Mouse (Mus musculus): ENCODE measurements around the gene Vgll4. TPM values are rescaled to one million over a fixed set of nuclear protein-coding genes. Genes with fewer than 3 reads are reported as not detected.

Gene Vgll4
- polyA plus RNA-seq, 1 experiment from 2014 or later = 152 TPM

DNA sequence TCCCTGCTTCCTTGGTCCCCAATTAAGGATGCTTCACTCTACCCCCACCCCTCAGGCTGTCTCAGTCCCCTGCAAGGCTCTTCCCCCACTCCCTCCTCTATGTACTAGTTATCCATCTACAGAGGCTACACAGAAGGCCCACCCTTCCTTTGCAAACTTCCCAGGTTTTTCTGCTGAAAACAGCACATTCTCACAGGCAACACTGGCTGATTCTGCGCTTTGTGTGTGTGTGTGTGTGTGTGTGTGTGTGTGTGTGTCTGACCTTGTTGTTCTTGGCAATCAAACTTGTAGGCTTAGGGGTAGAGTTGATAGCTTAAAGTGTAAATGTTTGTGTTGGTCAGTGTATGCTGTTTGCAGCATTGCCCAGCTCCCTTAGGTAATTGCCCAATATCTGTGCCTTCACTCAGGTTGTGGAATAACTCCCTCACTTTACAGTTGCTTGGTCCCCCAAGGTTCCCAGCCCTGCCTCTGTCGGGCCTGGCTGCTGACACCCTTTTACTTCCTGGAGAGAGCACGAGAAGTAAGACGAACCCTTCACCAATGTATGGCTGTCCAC is 135.9 kb downstream of the Vgll4 start:
- Histone ChIP-seq H3K27me3 (ENCODE audit: control insufficient read depth, insufficient read depth, low read depth, low read length) (no peaks in the 10 kb centered on the region), H3K9ac (ENCODE audit: low read length) (peak overlapping the region; percentile 4; the same call in 1 of the 2 replicates), H3K4me1 (replicated peaks; ENCODE audit: control insufficient read depth, insufficient read depth, low read length) (peaks cover 21% of the 10 kb centered on the region), H3K27ac (ENCODE audit: low read length) (no peak overlapping the region; the same call in 1 of the 2 replicates), H3K4me2 (ENCODE audit: low read depth, low read length) (no peak overlapping the region), H3K4me3 (ENCODE audit: low read length) (no peak overlapping the region), H3K9me3 (ENCODE audit: control insufficient read depth, low read length) (peaks cover 3% of the 10 kb centered on the region; the same call in 1 of the 2 replicates), H3K36me3 (ENCODE audit: control insufficient read depth, insufficient read depth, low read length) (no peaks in the 10 kb centered on the region)
- WGBS = 22% methylated on average over 4 of the region's 4 CpGs
- ATAC-seq (ENCODE audit: low read depth) = peak; percentile 76

GRCm38 (mm10) chr6:114833058-114833685 is 136.6 kb downstream of the Vgll4 start:
- H3K4me1 ChIP-seq (replicated peaks; ENCODE audit: control insufficient read depth, insufficient read depth, low read length) = peaks cover 18% of the 10 kb centered on the region
- no peaks in the 10 kb centered on the region for H3K9me3 ChIP-seq (ENCODE audit: control insufficient read depth, low read length)
- no peak overlapping the region for H3K4me2 ChIP-seq (ENCODE audit: low read depth, low read length)
- H3K36me3 ChIP-seq (ENCODE audit: control insufficient read depth, insufficient read depth, low read length) = no peaks in the 10 kb centered on the region
- H3K9ac ChIP-seq (ENCODE audit: low read length) = peak overlapping the region; percentile 4; the same call in 1 of the 2 replicates
- no peak overlapping the region for H3K4me3 ChIP-seq (ENCODE audit: low read length)
- no peaks in the 10 kb centered on the region for H3K27me3 ChIP-seq (ENCODE audit: control insufficient read depth, insufficient read depth, low read depth, low read length)
- 64% methylated on average over 9 of the region's 9 CpGs for WGBS
- no peak for ATAC-seq (ENCODE audit: low read depth)
- H3K27ac ChIP-seq (ENCODE audit: low read length) = no peak overlapping the region

DNA sequence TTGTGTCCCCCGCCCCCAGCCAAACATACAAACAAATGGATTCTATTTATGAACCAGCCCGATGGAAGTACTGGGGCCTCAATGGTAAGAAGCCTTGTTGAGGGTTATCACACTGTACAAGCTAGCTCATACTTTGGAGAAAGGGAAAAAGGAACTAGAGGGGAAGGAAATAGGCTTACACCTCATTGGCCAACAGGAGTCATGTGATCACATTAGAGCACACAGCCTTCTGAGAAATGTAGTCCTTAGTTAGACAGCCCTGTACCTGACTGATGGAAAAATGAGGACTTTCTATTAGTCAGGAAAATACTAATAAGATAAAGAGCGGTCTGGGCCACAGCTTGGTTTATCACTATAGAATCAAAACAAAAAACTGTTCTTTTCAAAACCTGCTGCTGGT is 138.0 kb downstream of the Vgll4 start:
- H3K4me3 ChIP-seq (ENCODE audit: low read length) = no peak overlapping the region
- peaks cover 18% of the 10 kb centered on the region for H3K4me1 ChIP-seq (replicated peaks; ENCODE audit: control insufficient read depth, insufficient read depth, low read length)
- H3K9ac ChIP-seq (ENCODE audit: low read length) = no peak overlapping the region
- H3K36me3 ChIP-seq (ENCODE audit: control insufficient read depth, insufficient read depth, low read length) = no peaks in the 10 kb centered on the region
- no peaks in the 10 kb centered on the region for H3K9me3 ChIP-seq (ENCODE audit: control insufficient read depth, low read length)
- no peaks in the 10 kb centered on the region for H3K27me3 ChIP-seq (ENCODE audit: control insufficient read depth, insufficient read depth, low read depth, low read length)
- H3K4me2 ChIP-seq (ENCODE audit: low read depth, low read length) = no peak overlapping the region
- no peak for ATAC-seq (ENCODE audit: low read depth)
- H3K27ac ChIP-seq (ENCODE audit: low read length) = no peak overlapping the region
- WGBS = 87% methylated on average over 3 of the region's 3 CpGs

GRCm38 (mm10) chr6:114829660-114830438 is 139.9 kb downstream of the Vgll4 start:
- Histone ChIP-seq H3K9ac (ENCODE audit: low read length) (no peak overlapping the region), H3K36me3 (ENCODE audit: control insufficient read depth, insufficient read depth, low read length) (no peaks in the 10 kb centered on the region), H3K4me1 (replicated peaks; ENCODE audit: control insufficient read depth, insufficient read depth, low read length) (peaks cover 16% of the 10 kb centered on the region), H3K9me3 (ENCODE audit: control insufficient read depth, low read length) (no peaks in the 10 kb centered on the region), H3K4me3 (ENCODE audit: low read length) (no peak overlapping the region), H3K27ac (ENCODE audit: low read length) (no peak overlapping the region), H3K4me2 (ENCODE audit: low read depth, low read length) (no peak overlapping the region), H3K27me3 (ENCODE audit: control insufficient read depth, insufficient read depth, low read depth, low read length) (no peaks in the 10 kb centered on the region)
- WGBS = 72% methylated on average over 9 of the region's 9 CpGs
- no peak for ATAC-seq (ENCODE audit: low read depth)

GRCm38 (mm10) chr6:114826889-114827288 is 142.9 kb downstream of the Vgll4 start:
- H3K27ac ChIP-seq (ENCODE audit: low read length) = no peak overlapping the region
- H3K4me3 ChIP-seq (ENCODE audit: low read length) = no peak overlapping the region
- no peaks in the 10 kb centered on the region for H3K36me3 ChIP-seq (ENCODE audit: control insufficient read depth, insufficient read depth, low read length)
- no peak overlapping the region for H3K4me2 ChIP-seq (ENCODE audit: low read depth, low read length)
- no peaks in the 10 kb centered on the region for H3K27me3 ChIP-seq (ENCODE audit: control insufficient read depth, insufficient read depth, low read depth, low read length)
- WGBS = 75% methylated on average over 2 of the region's 2 CpGs
- peaks cover 2% of the 10 kb centered on the region; the same call in 1 of the 2 replicates for H3K9me3 ChIP-seq (ENCODE audit: control insufficient read depth, low read length)
- no peak overlapping the region for H3K9ac ChIP-seq (ENCODE audit: low read length)
- ATAC-seq (ENCODE audit: low read depth) = no peak
- H3K4me1 ChIP-seq (replicated peaks; ENCODE audit: control insufficient read depth, insufficient read depth, low read length) = peaks cover 6% of the 10 kb centered on the region

- Histone ChIP-seq H3K4me2 (ENCODE audit: low read depth, low read length) (no peak overlapping the region), H3K27ac (ENCODE audit: low read length) (peak overlapping the region; percentile 76), H3K36me3 (ENCODE audit: control insufficient read depth, insufficient read depth, low read length) (no peaks in the 10 kb centered on the region), H3K4me1 (replicated peaks; ENCODE audit: control insufficient read depth, insufficient read depth, low read length) (peaks cover 45% of the 10 kb centered on the region), H3K9me3 (ENCODE audit: control insufficient read depth, low read length) (peaks cover 2% of the 10 kb centered on the region; the same call in 1 of the 2 replicates), H3K9ac (ENCODE audit: low read length) (peak overlapping the region; percentile 26; the same call in 1 of the 2 replicates), H3K27me3 (ENCODE audit: control insufficient read depth, insufficient read depth, low read depth, low read length) (no peaks in the 10 kb centered on the region), H3K4me3 (ENCODE audit: low read length) (no peak overlapping the region)
- ATAC-seq (ENCODE audit: low read depth) = peak; percentile 84
- WGBS = 49% methylated on average over 7 of the region's 7 CpGs
These were observed 148.1 kb downstream of the Vgll4 start for GRCm38 (mm10) chr6:114821646-114822045.

GRCm38 (mm10) chr6:114819971-114820481 is 149.8 kb downstream of the Vgll4 start:
- H3K27ac ChIP-seq (ENCODE audit: low read length) = peak overlapping the region; percentile 76
- H3K9ac ChIP-seq (ENCODE audit: low read length) = no peak overlapping the region
- H3K4me3 ChIP-seq (ENCODE audit: low read length) = no peak overlapping the region
- no peaks in the 10 kb centered on the region for H3K27me3 ChIP-seq (ENCODE audit: control insufficient read depth, insufficient read depth, low read depth, low read length)
- H3K9me3 ChIP-seq (ENCODE audit: control insufficient read depth, low read length) = peaks cover 2% of the 10 kb centered on the region; the same call in 1 of the 2 replicates
- no peaks in the 10 kb centered on the region for H3K36me3 ChIP-seq (ENCODE audit: control insufficient read depth, insufficient read depth, low read length)
- H3K4me2 ChIP-seq (ENCODE audit: low read depth, low read length) = 0 out of 2 replicates have a peak overlapping the region, but pooled peaks have one; percentile 4
- WGBS = 25% methylated on average over 9 of the region's 9 CpGs
- H3K4me1 ChIP-seq (replicated peaks; ENCODE audit: control insufficient read depth, insufficient read depth, low read length) = peaks cover 45% of the 10 kb centered on the region
- peak; percentile 63 for ATAC-seq (ENCODE audit: low read depth)

DNA sequence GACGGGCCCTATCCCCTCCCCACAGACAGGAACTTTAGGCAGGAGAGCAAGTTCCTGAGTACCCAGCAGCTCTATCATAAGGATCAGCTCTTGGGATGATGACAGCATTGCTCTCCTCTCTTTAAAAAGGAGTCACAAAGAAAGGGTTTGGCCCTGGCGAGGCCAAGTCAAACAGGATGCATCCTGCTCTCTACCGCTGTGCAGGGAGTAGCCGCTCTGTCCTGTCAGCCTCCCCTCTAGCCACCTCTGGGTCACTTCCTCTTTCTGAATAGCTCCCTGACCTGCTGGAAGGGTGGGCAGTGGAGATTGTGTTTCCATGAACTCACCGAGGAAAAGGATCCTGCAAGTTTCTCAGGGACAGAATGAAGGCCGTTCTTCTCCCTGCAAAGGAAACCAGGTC is 151.3 kb downstream of the Vgll4 start:
- ATAC-seq (ENCODE audit: low read depth) = peak; percentile 31; the same call in 1 of the 2 replicates
- Histone ChIP-seq H3K36me3 (ENCODE audit: control insufficient read depth, insufficient read depth, low read length) (no peaks in the 10 kb centered on the region), H3K4me3 (ENCODE audit: low read length) (no peak overlapping the region), H3K9ac (ENCODE audit: low read length) (no peak overlapping the region), H3K4me1 (replicated peaks; ENCODE audit: control insufficient read depth, insufficient read depth, low read length) (peaks cover 45% of the 10 kb centered on the region), H3K9me3 (ENCODE audit: control insufficient read depth, low read length) (peaks cover 5% of the 10 kb centered on the region), H3K27me3 (ENCODE audit: control insufficient read depth, insufficient read depth, low read depth, low read length) (no peaks in the 10 kb centered on the region), H3K4me2 (ENCODE audit: low read depth, low read length) (no peak overlapping the region), H3K27ac (ENCODE audit: low read length) (peak overlapping the region; percentile 33)
- WGBS = 36% methylated on average over 6 of the region's 6 CpGs

GRCm38 (mm10) chr6:114817948-114818347 is 151.8 kb downstream of the Vgll4 start:
- Histone ChIP-seq H3K4me3 (ENCODE audit: low read length) (no peak overlapping the region), H3K27me3 (ENCODE audit: control insufficient read depth, insufficient read depth, low read depth, low read length) (no peaks in the 10 kb centered on the region), H3K36me3 (ENCODE audit: control insufficient read depth, insufficient read depth, low read length) (no peaks in the 10 kb centered on the region), H3K9ac (ENCODE audit: low read length) (no peak overlapping the region), H3K4me1 (replicated peaks; ENCODE audit: control insufficient read depth, insufficient read depth, low read length) (peaks cover 45% of the 10 kb centered on the region), H3K4me2 (ENCODE audit: low read depth, low read length) (no peak overlapping the region), H3K9me3 (ENCODE audit: control insufficient read depth, low read length) (peaks cover 5% of the 10 kb centered on the region), H3K27ac (ENCODE audit: low read length) (peak overlapping the region; percentile 33)
- 19% methylated on average over 11 of the region's 11 CpGs for WGBS
- no peak for ATAC-seq (ENCODE audit: low read depth)
